Mouse (Mus musculus): ENCODE data around the gene Nufip1. TPM values are rescaled to one million over a fixed set of nuclear protein-coding genes. Genes with fewer than 3 reads are reported as not detected.

Nufip1 gene
- polyA plus RNA-seq, 1 experiment from 2014 or later: 17.7 TPM

- Histone ChIP-seq H3K36me3 (no peaks in the 10 kb centered on the region), H3K9ac (replicated peaks) (no peak overlapping the region), H3K9me3 (no peaks in the 10 kb centered on the region), H3K27me3 (0 out of 2 replicates have a peak, but pooled peaks cover 4% of the 10 kb centered on the region), H3K4me2 (replicated peaks) (no peak overlapping the region), H3K4me1 (peaks cover 6% of the 10 kb centered on the region; the same call in 1 of the 2 replicates), H3K4me3 (no peak overlapping the region), H3K27ac (replicated peaks) (no peak overlapping the region)
- WGBS: 46% methylated on average over 7 of the region's 7 CpGs
- no peak for ATAC-seq (ENCODE audit: low FRiP score, low read depth)
Observed at GRCm38 (mm10) chr14:76145868-76146267, 35.2 kb downstream of the Nufip1 start.

- H3K4me3 ChIP-seq: no peak overlapping the region
- H3K4me2 ChIP-seq (replicated peaks): no peak overlapping the region
- WGBS: 88% methylated on average over 6 of the region's 6 CpGs
- H3K9ac ChIP-seq (replicated peaks): no peak overlapping the region
- no peak overlapping the region for H3K27ac ChIP-seq (replicated peaks)
- H3K27me3 ChIP-seq: 0 out of 2 replicates have a peak, but pooled peaks cover 4% of the 10 kb centered on the region
- peaks cover 11% of the 10 kb centered on the region; the same call in 1 of the 2 replicates for H3K4me1 ChIP-seq
- H3K36me3 ChIP-seq: no peaks in the 10 kb centered on the region
- no peak for ATAC-seq (ENCODE audit: low FRiP score, low read depth)
- H3K9me3 ChIP-seq: no peaks in the 10 kb centered on the region
Observed at GRCm38 (mm10) chr14:76147061-76147460, 36.4 kb downstream of the Nufip1 start.

DNA sequence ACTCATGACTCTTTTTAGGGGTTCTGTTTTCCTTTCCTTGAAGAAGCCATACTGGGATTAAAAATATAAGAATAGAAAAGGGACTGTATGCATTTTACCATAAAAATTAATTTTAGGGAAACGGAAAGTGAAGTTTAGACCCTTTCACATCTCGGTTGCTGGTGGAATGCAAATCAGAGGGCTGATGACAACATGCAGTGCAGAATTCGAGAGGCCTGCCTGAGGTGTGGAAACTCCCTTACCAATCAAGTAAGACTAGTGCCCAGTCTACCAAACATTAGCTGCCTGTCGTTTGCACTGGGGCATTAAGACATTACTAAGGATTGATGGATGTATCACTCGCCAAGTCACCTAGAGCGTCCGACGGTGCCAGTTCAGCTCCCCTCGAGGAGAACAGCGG is 37.6 kb downstream of the Nufip1 start:
- Histone ChIP-seq H3K36me3 (no peaks in the 10 kb centered on the region), H3K4me3 (no peak overlapping the region), H3K27me3 (0 out of 2 replicates have a peak, but pooled peaks cover 4% of the 10 kb centered on the region), H3K9ac (replicated peaks) (no peak overlapping the region), H3K4me1 (peaks cover 17% of the 10 kb centered on the region; the same call in 1 of the 2 replicates), H3K4me2 (replicated peaks) (no peak overlapping the region), H3K27ac (replicated peaks) (no peak overlapping the region), H3K9me3 (no peaks in the 10 kb centered on the region)
- 89% methylated on average over 10 of the region's 10 CpGs for WGBS
- no peak for ATAC-seq (ENCODE audit: low FRiP score, low read depth)

GRCm38 (mm10) chr14:76149531-76150179 is 39.0 kb downstream of the Nufip1 start:
- Histone ChIP-seq H3K9ac (replicated peaks) (no peak overlapping the region), H3K27ac (replicated peaks) (no peak overlapping the region), H3K4me3 (no peak overlapping the region), H3K4me2 (replicated peaks) (no peak overlapping the region), H3K4me1 (peaks cover 18% of the 10 kb centered on the region; the same call in 1 of the 2 replicates), H3K36me3 (no peaks in the 10 kb centered on the region), H3K27me3 (peaks cover 4% of the 10 kb centered on the region; the same call in 1 of the 2 replicates), H3K9me3 (no peaks in the 10 kb centered on the region)
- 48% methylated on average over 13 of the region's 13 CpGs for WGBS
- ATAC-seq (ENCODE audit: low FRiP score, low read depth): no peak

- H3K9ac ChIP-seq (replicated peaks): no peak overlapping the region
- peaks cover 18% of the 10 kb centered on the region; the same call in 1 of the 2 replicates for H3K4me1 ChIP-seq
- WGBS: 78% methylated on average over 11 of the region's 11 CpGs
- H3K27me3 ChIP-seq: peaks cover 4% of the 10 kb centered on the region; the same call in 1 of the 2 replicates
- no peaks in the 10 kb centered on the region for H3K36me3 ChIP-seq
- H3K4me2 ChIP-seq (replicated peaks): no peak overlapping the region
- H3K9me3 ChIP-seq: no peaks in the 10 kb centered on the region
- H3K4me3 ChIP-seq: no peak overlapping the region
- H3K27ac ChIP-seq (replicated peaks): 0 out of 2 replicates have a peak overlapping the region, but pooled peaks have one; percentile 17
- ATAC-seq (ENCODE audit: low FRiP score, low read depth): no peak
Observed at GRCm38 (mm10) chr14:76150499-76150898, 39.8 kb downstream of the Nufip1 start.

DNA sequence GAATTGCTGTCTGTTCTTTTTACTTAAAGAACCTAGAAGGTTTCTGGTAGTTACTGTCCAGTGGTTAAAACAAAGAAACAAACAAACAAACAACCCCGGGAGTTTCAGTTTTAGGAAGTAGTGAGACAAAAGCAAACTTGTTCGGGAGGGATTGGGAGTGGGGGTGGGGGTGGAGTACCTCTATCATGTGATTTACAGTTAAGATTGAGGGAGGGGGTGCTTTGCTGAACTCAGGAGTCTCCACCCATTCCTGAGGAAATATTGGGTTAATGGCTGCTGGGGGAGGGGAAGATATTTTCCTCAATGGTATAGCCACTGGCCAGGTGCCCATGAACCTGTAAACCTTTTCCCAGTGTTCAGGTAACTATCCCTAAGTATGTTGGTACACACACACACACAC is 40.3 kb downstream of the Nufip1 start:
- no peak overlapping the region for H3K27ac ChIP-seq (replicated peaks)
- no peak for ATAC-seq (ENCODE audit: low FRiP score, low read depth)
- H3K4me3 ChIP-seq: no peak overlapping the region
- H3K27me3 ChIP-seq: peaks cover 4% of the 10 kb centered on the region; the same call in 1 of the 2 replicates
- H3K36me3 ChIP-seq: no peaks in the 10 kb centered on the region
- H3K9me3 ChIP-seq: no peaks in the 10 kb centered on the region
- WGBS: 80% methylated on average over 2 of the region's 2 CpGs
- H3K9ac ChIP-seq (replicated peaks): no peak overlapping the region
- H3K4me1 ChIP-seq: peaks cover 17% of the 10 kb centered on the region; the same call in 1 of the 2 replicates
- H3K4me2 ChIP-seq (replicated peaks): no peak overlapping the region

- WGBS: 2% methylated on average over 10 of the region's 10 CpGs
- H3K4me3 ChIP-seq: peak overlapping the region; percentile 56
- H3K36me3 ChIP-seq: no peaks in the 10 kb centered on the region
- H3K27ac ChIP-seq (replicated peaks): peak overlapping the region; percentile 98
- peak overlapping the region; percentile 65 for H3K4me2 ChIP-seq (replicated peaks)
- no peaks in the 10 kb centered on the region for H3K9me3 ChIP-seq
- H3K4me1 ChIP-seq: peaks cover 14% of the 10 kb centered on the region; the same call in 1 of the 2 replicates
- H3K9ac ChIP-seq (replicated peaks): peak overlapping the region; percentile 84
- H3K27me3 ChIP-seq: peaks cover 4% of the 10 kb centered on the region; the same call in 1 of the 2 replicates
- ATAC-seq (ENCODE audit: low FRiP score, low read depth): no peak
Observed at GRCm38 (mm10) chr14:76151820-76152161, 41.1 kb downstream of the Nufip1 start.

DNA sequence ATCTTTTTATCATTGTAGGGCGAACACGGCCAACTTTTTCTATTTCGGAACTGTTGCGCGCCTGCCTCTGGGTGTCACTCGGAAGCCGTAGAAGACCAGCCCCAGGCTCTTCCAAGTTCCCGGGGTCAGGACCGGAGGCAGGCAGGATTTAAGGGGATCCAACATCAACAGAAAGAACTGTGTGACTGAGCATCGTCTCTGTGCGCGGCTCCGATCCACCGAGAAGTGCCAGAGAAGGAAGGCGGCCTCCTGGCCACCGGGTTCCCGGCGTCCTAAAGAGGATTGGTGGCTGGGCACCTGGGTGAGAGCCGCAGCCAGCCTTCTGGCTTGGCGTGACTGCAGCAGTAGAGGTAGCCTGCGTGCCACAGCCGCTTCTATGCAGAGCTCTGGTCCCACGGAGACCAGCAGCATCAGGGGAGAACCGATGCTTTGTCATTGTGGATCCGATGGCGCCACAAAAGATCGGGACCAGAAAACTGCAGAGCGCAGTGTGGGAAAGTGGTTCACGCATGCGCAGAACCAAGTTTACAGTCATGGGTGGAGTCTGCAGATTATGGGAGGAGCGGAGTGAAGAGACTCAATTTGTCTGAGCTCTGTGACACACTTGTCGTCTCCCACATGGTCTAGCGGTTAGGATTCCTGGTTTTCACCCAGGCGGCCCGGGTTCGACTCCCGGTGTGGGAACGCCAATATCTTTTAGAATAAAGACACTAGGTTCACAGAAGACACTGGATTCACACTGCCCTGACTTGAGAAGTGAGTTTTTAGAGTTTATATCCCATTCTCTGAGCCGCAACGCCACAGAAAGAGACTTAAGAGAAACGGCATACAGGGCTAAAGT is 41.7 kb downstream of the Nufip1 start:
- Histone ChIP-seq H3K9me3 (no peaks in the 10 kb centered on the region), H3K9ac (replicated peaks) (peak overlapping the region; percentile 84), H3K36me3 (no peaks in the 10 kb centered on the region), H3K27ac (replicated peaks) (peak overlapping the region; percentile 98), H3K4me2 (replicated peaks) (peak overlapping the region; percentile 65), H3K27me3 (peaks cover 4% of the 10 kb centered on the region; the same call in 1 of the 2 replicates), H3K4me1 (peaks cover 14% of the 10 kb centered on the region; the same call in 1 of the 2 replicates), H3K4me3 (peak overlapping the region; percentile 56)
- under 1% methylated on average over 41 of the region's 41 CpGs for WGBS
- peak; percentile 96 for ATAC-seq (ENCODE audit: low FRiP score, low read depth)

- peak overlapping the region; percentile 56 for H3K4me3 ChIP-seq
- peaks cover 4% of the 10 kb centered on the region; the same call in 1 of the 2 replicates for H3K27me3 ChIP-seq
- 2% methylated on average over 24 of the region's 24 CpGs for WGBS
- no peaks in the 10 kb centered on the region for H3K9me3 ChIP-seq
- 0 out of 2 replicates have a peak, but pooled peaks have one; percentile 1 for ATAC-seq (ENCODE audit: low FRiP score, low read depth)
- H3K4me2 ChIP-seq (replicated peaks): peak overlapping the region; percentile 65
- H3K4me1 ChIP-seq: peaks cover 14% of the 10 kb centered on the region; the same call in 1 of the 2 replicates
- H3K27ac ChIP-seq (replicated peaks): peak overlapping the region; percentile 98
- H3K36me3 ChIP-seq: no peaks in the 10 kb centered on the region
- H3K9ac ChIP-seq (replicated peaks): peak overlapping the region; percentile 40
Observed at GRCm38 (mm10) chr14:76153003-76153675, 42.4 kb downstream of the Nufip1 start.

- H3K9ac ChIP-seq (replicated peaks): no peak overlapping the region
- no peaks in the 10 kb centered on the region for H3K9me3 ChIP-seq
- H3K27me3 ChIP-seq: peaks cover 4% of the 10 kb centered on the region; the same call in 1 of the 2 replicates
- no peaks in the 10 kb centered on the region for H3K36me3 ChIP-seq
- no peak overlapping the region for H3K4me3 ChIP-seq
- H3K4me2 ChIP-seq (replicated peaks): peak overlapping the region; percentile 65
- 20% methylated on average over 6 of the region's 6 CpGs for WGBS
- H3K4me1 ChIP-seq: peaks cover 14% of the 10 kb centered on the region; the same call in 1 of the 2 replicates
- no peak overlapping the region for H3K27ac ChIP-seq (replicated peaks)
- ATAC-seq (ENCODE audit: low FRiP score, low read depth): no peak
Observed at GRCm38 (mm10) chr14:76153828-76154227, 43.1 kb downstream of the Nufip1 start.

DNA sequence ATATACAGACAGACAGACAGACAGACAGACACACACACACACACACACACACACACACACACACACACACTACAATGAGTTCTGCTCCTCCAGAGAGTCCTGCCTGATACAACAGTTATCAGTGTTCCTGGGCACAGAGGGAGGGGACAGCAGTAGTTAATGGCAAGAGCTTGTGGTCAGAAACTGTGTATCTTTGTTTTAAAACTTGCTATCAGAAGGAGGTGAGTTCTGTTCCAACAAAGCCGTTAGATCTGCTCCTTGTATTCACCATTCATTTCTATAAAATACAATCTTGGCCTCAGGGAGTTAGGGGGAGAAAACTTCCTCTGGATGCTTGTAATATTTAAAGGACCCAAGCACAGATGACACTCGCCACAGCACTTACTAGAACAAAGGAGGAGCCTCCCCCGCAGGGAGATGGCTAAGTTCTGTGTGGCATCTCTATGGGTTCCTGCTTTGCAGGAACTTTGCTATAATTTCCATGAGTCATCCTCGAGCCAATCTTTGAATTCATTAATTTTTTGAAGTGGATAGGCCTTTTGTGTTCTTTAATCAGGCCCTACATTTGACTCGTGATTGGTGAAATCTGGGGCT is 47.6 kb downstream of the Nufip1 start:
- H3K27ac ChIP-seq (replicated peaks): no peak overlapping the region

More for the DNA sequence above, 47.6 kb downstream of the Nufip1 start:
- WGBS: 65% methylated on average over 5 of the region's 5 CpGs
- Histone ChIP-seq H3K36me3 (no peaks in the 10 kb centered on the region), H3K9ac (replicated peaks) (no peak overlapping the region), H3K9me3 (peaks cover 3% of the 10 kb centered on the region; the same call in 1 of the 2 replicates), H3K27me3 (no peaks in the 10 kb centered on the region; the same call in 1 of the 2 replicates), H3K4me1 (0 out of 2 replicates have a peak, but pooled peaks cover 1% of the 10 kb centered on the region), H3K4me2 (replicated peaks) (no peak overlapping the region), H3K4me3 (no peak overlapping the region)
- no peak for ATAC-seq (ENCODE audit: low FRiP score, low read depth)
